Mouse (Mus musculus): Measurements from ENCODE around the gene Shisa8. TPM values are rescaled to one million over a fixed set of nuclear protein-coding genes. Genes with fewer than 3 reads are reported as not detected.

Gene Shisa8
- polyA plus RNA-seq, 1 experiment from 2014 or later: 0.15 TPM

DNA sequence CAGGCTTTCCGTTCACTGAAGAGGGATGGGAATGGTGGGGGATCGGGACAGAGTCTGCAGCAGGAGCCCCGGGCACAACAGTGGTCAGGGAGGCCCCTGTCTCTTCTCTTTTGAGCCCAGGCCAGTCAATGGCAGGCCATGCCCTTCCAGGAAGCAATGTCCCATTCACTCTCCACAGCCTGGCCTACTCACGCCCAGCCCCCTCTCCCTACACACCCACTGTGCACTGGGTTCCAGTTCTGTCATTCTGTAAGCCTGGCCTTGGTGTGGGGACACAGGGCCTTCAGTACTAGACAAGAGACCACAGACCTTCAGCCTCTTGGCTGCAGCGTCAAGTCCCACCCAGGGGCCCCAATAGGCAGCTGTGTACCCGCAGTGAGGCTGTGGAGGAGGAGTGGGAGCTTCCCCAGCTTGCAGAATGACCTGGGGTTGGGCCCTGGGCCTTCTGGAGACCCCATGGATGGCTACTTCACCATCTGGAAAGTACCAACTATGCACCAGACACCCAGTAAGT is 17.5 kb upstream of the Shisa8 start:
- Histone ChIP-seq H3K36me3 (ENCODE audit: control insufficient read depth, insufficient read depth, low read length) (peaks cover 11% of the 10 kb centered on the region), H3K9ac (ENCODE audit: low read length) (no peak overlapping the region), H3K4me3 (ENCODE audit: low read depth, low read length) (no peak overlapping the region), H3K27ac (ENCODE audit: low read depth) (no peak overlapping the region), H3K9me3 (ENCODE audit: control insufficient read depth, low read length) (no peaks in the 10 kb centered on the region), H3K4me1 (replicated peaks; ENCODE audit: control insufficient read depth, insufficient read depth, low read length) (no peaks in the 10 kb centered on the region), H3K4me2 (ENCODE audit: low read length) (no peak overlapping the region), H3K27me3 (replicated peaks; ENCODE audit: control insufficient read depth, insufficient read depth, low read length) (peaks cover 6% of the 10 kb centered on the region)
- 78% methylated on average over 6 of the region's 6 CpGs for WGBS
- no peak for ATAC-seq (replicated peaks; ENCODE audit: low FRiP score, low TSS enrichment, low read depth)
- DNase-seq (ENCODE audit: low spot score): no peak

DNA sequence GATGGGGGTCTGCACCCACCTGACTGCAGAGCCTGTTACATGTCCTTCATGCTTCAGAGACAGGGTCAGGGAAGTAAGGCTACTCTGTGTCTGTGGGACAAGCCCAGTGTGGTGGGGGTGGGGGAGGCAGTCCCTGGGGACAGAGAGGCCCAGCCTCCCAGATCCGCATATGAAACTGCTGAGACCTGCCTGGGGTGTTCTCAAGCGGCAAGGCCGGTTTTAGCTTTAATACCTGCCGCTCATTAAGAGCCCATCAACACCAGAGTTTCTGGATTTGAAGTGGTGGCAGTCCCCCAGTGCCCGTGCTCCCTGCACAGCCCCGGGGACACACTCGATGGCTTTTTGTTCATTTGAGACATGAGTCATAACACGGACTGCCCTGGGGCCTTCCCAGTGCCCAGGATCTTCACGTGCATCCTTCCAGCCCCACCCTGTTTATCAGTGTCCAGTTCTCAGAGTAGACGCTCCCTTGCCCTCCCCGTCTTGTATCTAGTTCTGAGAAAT is 17.0 kb upstream of the Shisa8 start:
- Histone ChIP-seq H3K4me3 (ENCODE audit: low read depth, low read length) (no peak overlapping the region), H3K9ac (ENCODE audit: low read length) (no peak overlapping the region), H3K27me3 (replicated peaks; ENCODE audit: control insufficient read depth, insufficient read depth, low read length) (peaks cover 12% of the 10 kb centered on the region), H3K27ac (ENCODE audit: low read depth) (no peak overlapping the region), H3K4me2 (ENCODE audit: low read length) (no peak overlapping the region), H3K36me3 (ENCODE audit: control insufficient read depth, insufficient read depth, low read length) (peaks cover 11% of the 10 kb centered on the region), H3K9me3 (ENCODE audit: control insufficient read depth, low read length) (no peaks in the 10 kb centered on the region), H3K4me1 (replicated peaks; ENCODE audit: control insufficient read depth, insufficient read depth, low read length) (no peaks in the 10 kb centered on the region)
- WGBS: 55% methylated on average over 11 of the region's 11 CpGs
- DNase-seq (ENCODE audit: low spot score) (no peak), ATAC-seq (replicated peaks; ENCODE audit: low FRiP score, low TSS enrichment, low read depth) (no peak)

DNA sequence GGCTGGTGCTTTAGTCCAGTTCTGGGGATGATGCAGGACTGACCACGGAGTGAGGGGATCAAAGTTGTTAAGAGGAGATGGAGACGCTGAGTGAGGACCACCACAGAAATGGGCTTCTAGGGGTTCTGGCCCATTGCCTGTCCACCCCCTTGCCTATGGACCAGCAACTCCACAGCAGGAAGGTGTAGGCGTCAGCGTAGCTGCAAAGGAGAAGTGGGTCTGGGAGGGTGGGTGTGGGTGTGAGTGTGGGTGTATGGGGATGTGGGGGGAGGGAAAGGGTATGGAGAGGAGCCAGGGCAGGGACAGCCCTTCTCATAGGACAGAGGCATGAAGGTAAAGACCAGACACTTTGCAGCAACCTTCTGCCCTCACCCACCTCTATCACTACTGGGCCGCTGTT is 13.2 kb upstream of the Shisa8 start:
- H3K4me3 ChIP-seq (ENCODE audit: low read depth, low read length): no peak overlapping the region
- DNase-seq (ENCODE audit: low spot score) (no peak), ATAC-seq (replicated peaks; ENCODE audit: low FRiP score, low TSS enrichment, low read depth) (no peak)
- H3K27ac ChIP-seq (ENCODE audit: low read depth): no peak overlapping the region
- no peaks in the 10 kb centered on the region for H3K36me3 ChIP-seq (ENCODE audit: control insufficient read depth, insufficient read depth, low read length)
- H3K9ac ChIP-seq (ENCODE audit: low read length): no peak overlapping the region
- 91% methylated on average over 5 of the region's 5 CpGs for WGBS
- H3K4me2 ChIP-seq (ENCODE audit: low read length): no peak overlapping the region
- H3K27me3 ChIP-seq (replicated peaks; ENCODE audit: control insufficient read depth, insufficient read depth, low read length): peaks cover 29% of the 10 kb centered on the region
- H3K4me1 ChIP-seq (replicated peaks; ENCODE audit: control insufficient read depth, insufficient read depth, low read length): peaks cover 4% of the 10 kb centered on the region
- H3K9me3 ChIP-seq (ENCODE audit: control insufficient read depth, low read length): no peaks in the 10 kb centered on the region

GRCm38 (mm10) chr15:82224602-82225215 is 12.1 kb upstream of the Shisa8 start:
- peaks cover 29% of the 10 kb centered on the region for H3K27me3 ChIP-seq (replicated peaks; ENCODE audit: control insufficient read depth, insufficient read depth, low read length)
- no peak overlapping the region for H3K4me2 ChIP-seq (ENCODE audit: low read length)
- WGBS: 46% methylated on average over 7 of the region's 7 CpGs
- peaks cover 4% of the 10 kb centered on the region for H3K4me1 ChIP-seq (replicated peaks; ENCODE audit: control insufficient read depth, insufficient read depth, low read length)
- no peak overlapping the region for H3K4me3 ChIP-seq (ENCODE audit: low read depth, low read length)
- no peaks in the 10 kb centered on the region for H3K9me3 ChIP-seq (ENCODE audit: control insufficient read depth, low read length)
- ATAC-seq (replicated peaks; ENCODE audit: low FRiP score, low TSS enrichment, low read depth) (no peak), DNase-seq (ENCODE audit: low spot score) (no peak)
- no peaks in the 10 kb centered on the region for H3K36me3 ChIP-seq (ENCODE audit: control insufficient read depth, insufficient read depth, low read length)
- no peak overlapping the region for H3K27ac ChIP-seq (ENCODE audit: low read depth)
- no peak overlapping the region for H3K9ac ChIP-seq (ENCODE audit: low read length)

DNA sequence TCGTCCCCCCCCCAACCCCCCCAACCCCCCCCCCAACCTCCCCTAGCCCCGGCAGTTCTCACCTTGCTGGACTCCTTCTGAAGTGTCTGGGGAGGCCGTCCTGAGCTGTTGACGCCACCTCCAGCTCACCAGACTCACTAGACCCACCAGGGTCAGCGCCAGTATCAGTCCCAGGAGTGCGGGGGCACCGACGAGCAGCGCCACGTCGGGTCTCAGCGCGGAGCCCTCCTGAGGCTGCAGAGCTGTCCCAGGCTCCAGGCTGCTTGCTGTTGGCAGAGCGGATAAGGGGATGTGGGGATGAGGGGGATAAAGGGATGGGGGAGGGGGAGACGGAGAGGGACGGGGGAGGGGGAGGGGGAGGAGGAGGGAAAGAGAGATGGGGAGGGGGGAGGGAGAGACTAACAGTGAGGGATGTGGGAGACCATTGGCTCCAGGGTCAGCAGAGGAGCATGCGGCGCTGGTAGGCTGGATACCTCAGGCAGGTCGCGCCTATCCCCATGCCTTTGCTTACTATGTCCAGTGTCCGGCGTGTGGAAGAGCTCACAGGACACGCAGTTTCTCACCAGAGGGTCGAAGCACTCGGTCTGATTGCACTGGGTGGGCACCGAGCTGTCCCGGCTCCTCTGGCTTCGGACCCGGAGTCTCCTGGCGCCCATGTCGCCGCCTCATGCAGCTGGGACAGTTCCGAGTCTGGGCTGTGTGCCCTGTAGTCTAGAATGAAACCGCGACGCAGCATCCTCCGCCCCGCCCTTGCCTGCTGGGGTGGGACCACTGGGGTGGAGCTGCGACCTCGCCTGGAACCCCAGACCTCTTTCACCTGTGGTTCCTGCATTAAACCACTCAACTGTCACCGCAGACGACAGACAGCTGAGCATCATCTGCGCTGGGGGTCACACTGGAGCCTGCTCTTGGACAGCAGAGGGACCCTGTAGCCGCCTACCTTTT is 11.3 kb upstream of the Shisa8 start, which contains the start of gene Tnfrsf13c:
TSS of gene Tnfrsf13c (minus strand) at position 713 of the 945 bp plus-strand sequence.
- H3K9ac ChIP-seq (ENCODE audit: low read length): 0 out of 2 replicates have a peak within 1 kb of the TSS, but pooled peaks have one; percentile 29
- H3K27ac ChIP-seq (ENCODE audit: low read depth): no peak within 1 kb of the TSS

DNA sequence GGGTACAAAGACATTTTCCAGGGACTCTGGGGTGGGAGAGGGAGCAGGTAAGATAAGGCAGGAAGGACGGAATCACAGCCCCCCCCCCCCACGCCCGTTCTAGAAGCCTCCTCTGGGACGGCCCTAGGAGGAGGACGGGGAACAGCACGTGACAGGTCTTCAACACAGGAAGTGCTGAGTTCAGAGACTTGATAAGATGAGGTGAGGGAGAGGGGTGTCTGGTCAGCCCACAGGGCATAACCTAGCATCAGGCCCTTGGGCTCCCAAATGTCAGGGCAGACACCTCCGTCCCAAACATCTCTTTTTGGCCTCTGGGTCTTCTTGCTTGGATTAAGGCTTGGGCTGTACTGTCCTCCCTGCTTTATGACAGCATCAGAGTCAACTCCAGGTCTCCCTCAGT is 10.6 kb upstream of the Shisa8 start:
- 33% methylated on average over 7 of the region's 7 CpGs for WGBS

More for the DNA sequence above, 11.3 kb upstream of the Shisa8 start, which contains the start of gene Tnfrsf13c:
- no peaks in the 10 kb centered on the region for H3K36me3 ChIP-seq (ENCODE audit: control insufficient read depth, insufficient read depth, low read length)
- peaks cover 29% of the 10 kb centered on the region for H3K27me3 ChIP-seq (replicated peaks; ENCODE audit: control insufficient read depth, insufficient read depth, low read length)
- peak; percentile 51 for ATAC-seq (replicated peaks; ENCODE audit: low FRiP score, low TSS enrichment, low read depth)
- H3K4me2 ChIP-seq (ENCODE audit: low read length): peak within 1 kb of the TSS; percentile 57
- 2% methylated on average over 43 of the region's 44 CpGs for WGBS
- no peaks in the 10 kb centered on the region for H3K9me3 ChIP-seq (ENCODE audit: control insufficient read depth, low read length)
- H3K4me3 ChIP-seq (ENCODE audit: low read depth, low read length): peak within 1 kb of the TSS; percentile 27
- no peak for DNase-seq (ENCODE audit: low spot score)
- H3K4me1 ChIP-seq (replicated peaks; ENCODE audit: control insufficient read depth, insufficient read depth, low read length): peaks cover 4% of the 10 kb centered on the region

DNA sequence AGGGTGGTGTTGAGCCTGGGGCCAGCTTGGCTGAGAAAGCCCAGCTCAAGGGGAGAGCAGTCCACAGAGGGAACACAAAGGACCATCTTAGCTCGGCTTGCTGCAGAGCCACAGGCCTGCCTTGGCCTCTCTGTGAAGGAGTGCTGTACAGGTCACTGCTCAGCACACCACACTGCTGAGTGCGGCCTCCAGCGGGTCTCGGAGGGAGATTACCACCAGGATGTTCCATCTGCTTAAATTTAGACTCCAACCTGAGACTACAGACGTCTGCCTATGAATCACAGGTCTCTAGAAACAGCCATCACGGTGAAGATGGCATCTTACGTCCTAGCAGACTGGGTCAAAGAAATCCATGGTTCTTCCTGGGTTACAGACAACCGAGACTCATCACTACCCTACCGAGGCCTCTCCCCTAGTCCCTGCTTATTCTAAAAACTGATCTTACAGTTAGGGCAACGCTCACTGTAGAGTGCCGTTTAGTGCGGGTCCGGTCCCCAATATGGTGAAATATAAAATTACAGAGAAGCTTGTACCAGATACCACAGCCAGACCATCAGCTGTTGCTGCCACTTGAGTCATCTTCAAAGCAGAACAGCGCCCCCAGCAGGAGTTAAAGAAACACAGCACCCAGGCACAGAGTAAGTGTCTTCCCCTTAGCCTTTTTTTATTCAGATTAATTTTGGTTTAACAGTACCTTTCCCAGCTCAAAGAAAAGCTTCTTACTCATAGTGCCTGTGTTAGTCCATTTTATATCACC is 8.7 kb upstream of the Shisa8 start:
- H3K27ac ChIP-seq (ENCODE audit: low read depth): no peak overlapping the region
- no peak for DNase-seq (ENCODE audit: low spot score)
- H3K36me3 ChIP-seq (ENCODE audit: control insufficient read depth, insufficient read depth, low read length): no peaks in the 10 kb centered on the region
- no peak overlapping the region for H3K4me2 ChIP-seq (ENCODE audit: low read length)
- H3K27me3 ChIP-seq (replicated peaks; ENCODE audit: control insufficient read depth, insufficient read depth, low read length): peaks cover 39% of the 10 kb centered on the region
- WGBS: 67% methylated on average over 14 of the region's 14 CpGs
- no peak overlapping the region for H3K9ac ChIP-seq (ENCODE audit: low read length)
- no peak for ATAC-seq (replicated peaks; ENCODE audit: low FRiP score, low TSS enrichment, low read depth)
- H3K4me3 ChIP-seq (ENCODE audit: low read depth, low read length): no peak overlapping the region
- H3K4me1 ChIP-seq (replicated peaks; ENCODE audit: control insufficient read depth, insufficient read depth, low read length): peaks cover 4% of the 10 kb centered on the region
- H3K9me3 ChIP-seq (ENCODE audit: control insufficient read depth, low read length): no peaks in the 10 kb centered on the region

More for the DNA sequence above, 10.6 kb upstream of the Shisa8 start:
- ATAC-seq (replicated peaks; ENCODE audit: low FRiP score, low TSS enrichment, low read depth) (no peak; the same call in 1 of the 2 replicates), DNase-seq (ENCODE audit: low spot score) (no peak)
- H3K9me3 ChIP-seq (ENCODE audit: control insufficient read depth, low read length): no peaks in the 10 kb centered on the region
- H3K36me3 ChIP-seq (ENCODE audit: control insufficient read depth, insufficient read depth, low read length): no peaks in the 10 kb centered on the region
- peaks cover 4% of the 10 kb centered on the region for H3K4me1 ChIP-seq (replicated peaks; ENCODE audit: control insufficient read depth, insufficient read depth, low read length)
- H3K27ac ChIP-seq (ENCODE audit: low read depth): no peak overlapping the region
- H3K4me2 ChIP-seq (ENCODE audit: low read length): no peak overlapping the region
- H3K27me3 ChIP-seq (replicated peaks; ENCODE audit: control insufficient read depth, insufficient read depth, low read length): peaks cover 29% of the 10 kb centered on the region
- no peak overlapping the region for H3K9ac ChIP-seq (ENCODE audit: low read length)
- H3K4me3 ChIP-seq (ENCODE audit: low read depth, low read length): no peak overlapping the region
